Mouse (Mus musculus): ENCODE results near the gene Rlf. TPM values are rescaled to one million over a fixed set of nuclear protein-coding genes. Genes with fewer than 3 reads are reported as not detected.

The Rlf gene
- polyA plus RNA-seq, 1 experiment from 2014 or later = 26.2 TPM

- WGBS = 90% methylated on average over 1 of the region's 1 CpGs
Observed at GRCm38 (mm10) chr4:121223136-121223535, 8.3 kb upstream of the Rlf start.

GRCm38 (mm10) chr4:121216216-121216615 is 1.3 kb upstream of the Rlf start:
- H3K27ac ChIP-seq (ENCODE audit: low read depth, low read length) = no peak overlapping the region
- WGBS = 74% methylated on average over 2 of the region's 2 CpGs
- no peak overlapping the region for H3K4me3 ChIP-seq (ENCODE audit: low read length)
- H3K36me3 ChIP-seq (ENCODE audit: control insufficient read depth, insufficient read depth, low read length) = no peaks in the 10 kb centered on the region
- no peak overlapping the region for H3K9ac ChIP-seq (ENCODE audit: low read depth, low read length)
- H3K27me3 ChIP-seq (ENCODE audit: control insufficient read depth, insufficient read depth, low read length) = no peaks in the 10 kb centered on the region
- H3K4me1 ChIP-seq (ENCODE audit: control insufficient read depth, insufficient read depth, low read length) = peaks cover 10% of the 10 kb centered on the region
- no peak overlapping the region for H3K4me2 ChIP-seq (replicated peaks; ENCODE audit: low read depth, low read length)
- no peaks in the 10 kb centered on the region for H3K9me3 ChIP-seq (ENCODE audit: control insufficient read depth, low read length)
- ATAC-seq (ENCODE audit: low FRiP score, low TSS enrichment) = no peak

More at GRCm38 (mm10) chr4:121223136-121223535, 8.3 kb upstream of the Rlf start:
- H3K27me3 ChIP-seq (ENCODE audit: control insufficient read depth, insufficient read depth, low read length) = no peaks in the 10 kb centered on the region
- no peaks in the 10 kb centered on the region for H3K9me3 ChIP-seq (ENCODE audit: control insufficient read depth, low read length)
- no peak overlapping the region for H3K27ac ChIP-seq (ENCODE audit: low read depth, low read length)
- no peak overlapping the region for H3K4me3 ChIP-seq (ENCODE audit: low read length)
- H3K4me2 ChIP-seq (replicated peaks; ENCODE audit: low read depth, low read length) = no peak overlapping the region
- no peaks in the 10 kb centered on the region for H3K4me1 ChIP-seq (ENCODE audit: control insufficient read depth, insufficient read depth, low read length)
- H3K36me3 ChIP-seq (ENCODE audit: control insufficient read depth, insufficient read depth, low read length) = no peaks in the 10 kb centered on the region
- ATAC-seq (ENCODE audit: low FRiP score, low TSS enrichment) = no peak
- H3K9ac ChIP-seq (ENCODE audit: low read depth, low read length) = no peak overlapping the region

- 34% methylated on average over 5 of the region's 5 CpGs for WGBS
Observed at GRCm38 (mm10) chr4:121215489-121215888, 605 bp upstream of the Rlf start.

GRCm38 (mm10) chr4:121213936-121214792 is 720 bp downstream of the Rlf start:
- peak overlapping the region; percentile 97 for H3K9ac ChIP-seq (ENCODE audit: low read depth, low read length)
- H3K4me1 ChIP-seq (ENCODE audit: control insufficient read depth, insufficient read depth, low read length) = peaks cover 10% of the 10 kb centered on the region
- peak; percentile 90 for ATAC-seq (ENCODE audit: low FRiP score, low TSS enrichment)
- peak overlapping the region; percentile 88 for H3K27ac ChIP-seq (ENCODE audit: low read depth, low read length)
- H3K4me2 ChIP-seq (replicated peaks; ENCODE audit: low read depth, low read length) = peak overlapping the region; percentile 74
- no peaks in the 10 kb centered on the region for H3K9me3 ChIP-seq (ENCODE audit: control insufficient read depth, low read length)
- WGBS = 1% methylated on average over 23 of the region's 36 CpGs
- no peaks in the 10 kb centered on the region for H3K27me3 ChIP-seq (ENCODE audit: control insufficient read depth, insufficient read depth, low read length)
- no peaks in the 10 kb centered on the region for H3K36me3 ChIP-seq (ENCODE audit: control insufficient read depth, insufficient read depth, low read length)
- peak overlapping the region; percentile 84 for H3K4me3 ChIP-seq (ENCODE audit: low read length)

More at GRCm38 (mm10) chr4:121215489-121215888, 605 bp upstream of the Rlf start:
- Histone ChIP-seq H3K36me3 (ENCODE audit: control insufficient read depth, insufficient read depth, low read length) (no peaks in the 10 kb centered on the region), H3K4me2 (replicated peaks; ENCODE audit: low read depth, low read length) (peak overlapping the region; percentile 52), H3K4me1 (ENCODE audit: control insufficient read depth, insufficient read depth, low read length) (peaks cover 10% of the 10 kb centered on the region), H3K27ac (ENCODE audit: low read depth, low read length) (0 out of 2 replicates have a peak overlapping the region, but pooled peaks have one; percentile 88), H3K9ac (ENCODE audit: low read depth, low read length) (peak overlapping the region; percentile 97; the same call in 1 of the 2 replicates), H3K9me3 (ENCODE audit: control insufficient read depth, low read length) (no peaks in the 10 kb centered on the region), H3K27me3 (ENCODE audit: control insufficient read depth, insufficient read depth, low read length) (no peaks in the 10 kb centered on the region), H3K4me3 (ENCODE audit: low read length) (peak overlapping the region; percentile 84)
- ATAC-seq (ENCODE audit: low FRiP score, low TSS enrichment) = peak; percentile 20; the same call in 1 of the 2 replicates

GRCm38 (mm10) chr4:121208911-121209310 is 6.0 kb downstream of the Rlf start:
- H3K9ac ChIP-seq (ENCODE audit: low read depth, low read length) = no peak overlapping the region
- H3K27ac ChIP-seq (ENCODE audit: low read depth, low read length) = no peak overlapping the region
- ATAC-seq (ENCODE audit: low FRiP score, low TSS enrichment) = no peak
- no peaks in the 10 kb centered on the region for H3K27me3 ChIP-seq (ENCODE audit: control insufficient read depth, insufficient read depth, low read length)
- no peaks in the 10 kb centered on the region for H3K9me3 ChIP-seq (ENCODE audit: control insufficient read depth, low read length)
- no peak overlapping the region for H3K4me2 ChIP-seq (replicated peaks; ENCODE audit: low read depth, low read length)
- whole genome bisulfite sequencing = 82% methylated on average over 4 of the region's 4 CpGs
- peaks cover 10% of the 10 kb centered on the region for H3K4me1 ChIP-seq (ENCODE audit: control insufficient read depth, insufficient read depth, low read length)
- no peaks in the 10 kb centered on the region for H3K36me3 ChIP-seq (ENCODE audit: control insufficient read depth, insufficient read depth, low read length)
- H3K4me3 ChIP-seq (ENCODE audit: low read length) = no peak overlapping the region

- Histone ChIP-seq H3K27me3 (ENCODE audit: control insufficient read depth, insufficient read depth, low read length) (no peaks in the 10 kb centered on the region), H3K27ac (ENCODE audit: low read depth, low read length) (no peak overlapping the region), H3K4me1 (ENCODE audit: control insufficient read depth, insufficient read depth, low read length) (no peaks in the 10 kb centered on the region)
Observed at GRCm38 (mm10) chr4:121197856-121198255, 17.0 kb downstream of the Rlf start.

GRCm38 (mm10) chr4:121196995-121197394 is 17.9 kb downstream of the Rlf start:
- Histone ChIP-seq H3K4me1 (ENCODE audit: control insufficient read depth, insufficient read depth, low read length) (no peaks in the 10 kb centered on the region), H3K27me3 (ENCODE audit: control insufficient read depth, insufficient read depth, low read length) (no peaks in the 10 kb centered on the region), H3K36me3 (ENCODE audit: control insufficient read depth, insufficient read depth, low read length) (no peaks in the 10 kb centered on the region), H3K4me2 (replicated peaks; ENCODE audit: low read depth, low read length) (no peak overlapping the region), H3K9me3 (ENCODE audit: control insufficient read depth, low read length) (no peaks in the 10 kb centered on the region), H3K4me3 (ENCODE audit: low read length) (no peak overlapping the region), H3K27ac (ENCODE audit: low read depth, low read length) (no peak overlapping the region), H3K9ac (ENCODE audit: low read depth, low read length) (no peak overlapping the region)
- no peak for ATAC-seq (ENCODE audit: low FRiP score, low TSS enrichment)
- WGBS = 93% methylated on average over 4 of the region's 4 CpGs

More at GRCm38 (mm10) chr4:121197856-121198255, 17.0 kb downstream of the Rlf start:
- H3K4me2 ChIP-seq (replicated peaks; ENCODE audit: low read depth, low read length) = no peak overlapping the region
- H3K9ac ChIP-seq (ENCODE audit: low read depth, low read length) = no peak overlapping the region
- no peak for ATAC-seq (ENCODE audit: low FRiP score, low TSS enrichment)
- no peaks in the 10 kb centered on the region for H3K9me3 ChIP-seq (ENCODE audit: control insufficient read depth, low read length)
- no peak overlapping the region for H3K4me3 ChIP-seq (ENCODE audit: low read length)
- H3K36me3 ChIP-seq (ENCODE audit: control insufficient read depth, insufficient read depth, low read length) = no peaks in the 10 kb centered on the region
- WGBS = 71% methylated on average over 4 of the region's 4 CpGs

- no peaks in the 10 kb centered on the region for H3K27me3 ChIP-seq (ENCODE audit: control insufficient read depth, insufficient read depth, low read length)
- no peak overlapping the region for H3K4me2 ChIP-seq (replicated peaks; ENCODE audit: low read depth, low read length)
- no peaks in the 10 kb centered on the region for H3K36me3 ChIP-seq (ENCODE audit: control insufficient read depth, insufficient read depth, low read length)
- WGBS = 90% methylated on average over 2 of the region's 2 CpGs
- H3K4me1 ChIP-seq (ENCODE audit: control insufficient read depth, insufficient read depth, low read length) = no peaks in the 10 kb centered on the region
- no peak overlapping the region for H3K4me3 ChIP-seq (ENCODE audit: low read length)
- no peak overlapping the region for H3K9ac ChIP-seq (ENCODE audit: low read depth, low read length)
- ATAC-seq (ENCODE audit: low FRiP score, low TSS enrichment) = no peak
- no peak overlapping the region for H3K27ac ChIP-seq (ENCODE audit: low read depth, low read length)
- no peaks in the 10 kb centered on the region for H3K9me3 ChIP-seq (ENCODE audit: control insufficient read depth, low read length)
Observed at GRCm38 (mm10) chr4:121196205-121196604, 18.7 kb downstream of the Rlf start.

GRCm38 (mm10) chr4:121194736-121195135 is 20.1 kb downstream of the Rlf start:
- no peak overlapping the region for H3K27ac ChIP-seq (ENCODE audit: low read depth, low read length)
- H3K27me3 ChIP-seq (ENCODE audit: control insufficient read depth, insufficient read depth, low read length) = no peaks in the 10 kb centered on the region
- no peak overlapping the region for H3K4me3 ChIP-seq (ENCODE audit: low read length)
- no peak overlapping the region for H3K9ac ChIP-seq (ENCODE audit: low read depth, low read length)
- H3K4me1 ChIP-seq (ENCODE audit: control insufficient read depth, insufficient read depth, low read length) = no peaks in the 10 kb centered on the region
- no peak overlapping the region for H3K4me2 ChIP-seq (replicated peaks; ENCODE audit: low read depth, low read length)
- no peak for ATAC-seq (ENCODE audit: low FRiP score, low TSS enrichment)
- no peaks in the 10 kb centered on the region for H3K9me3 ChIP-seq (ENCODE audit: control insufficient read depth, low read length)
- peaks cover 2% of the 10 kb centered on the region; the same call in 1 of the 2 replicates for H3K36me3 ChIP-seq (ENCODE audit: control insufficient read depth, insufficient read depth, low read length)
